ENCODE assay signal across 22 mouse cellular contexts in genomic region chr17:9931526-9931925, GRCm38 (mm10).
A peak's percentile ranks its signal among the peaks of the same experiment; 100 is the strongest.
DNase-seq lines count a peak whose midpoint lies in the region; ATAC-seq lines count a peak whose summit lies in the region.
"Had no signal": no experiment of that assay in that cellular context is flagged by ENCODE, and none has a peak within 500 bp of the region (broad histone marks: within the 10 kb centered on the region; RNA-seq: fewer than 3 reads in every experiment).

No protein-coding gene starts in this region.

- intact Hi-C loops in left cerebral cortex, postnatal 4 days (cut with DNase I) = no loop called here

- no peak overlapping the region for H3K27ac ChIP-seq in forebrain, embryonic 11.5 days (ENCODE audit: low read depth, low read length)
- H3K27ac ChIP-seq in forebrain, embryonic 10.5 days = no peak overlapping the region
- H3K27ac ChIP-seq: embryonic facial prominence, embryonic 13.5 days; heart, adult 2 months; heart, embryonic 13.5 days; hindbrain, embryonic 12.5 days had no signal

- H3K27me3 ChIP-seq in forebrain, embryonic 11.5 days (ENCODE audit: control insufficient read depth, insufficient read depth, low read length) = no peaks in the 10 kb centered on the region
- no peaks in the 10 kb centered on the region for H3K27me3 ChIP-seq in forebrain, embryonic 10.5 days (ENCODE audit: poor library complexity, severe bottlenecking)
- H3K27me3 ChIP-seq: embryonic facial prominence, embryonic 13.5 days; heart, embryonic 13.5 days; hindbrain, embryonic 12.5 days had no signal

- H3K4me1 ChIP-seq in forebrain, embryonic 11.5 days (replicated peaks; ENCODE audit: control insufficient read depth, insufficient read depth, low read length) = peaks cover 7% of the 10 kb centered on the region; the same call in 1 of the 2 replicates
- peaks cover 33% of the 10 kb centered on the region for H3K4me1 ChIP-seq in forebrain, embryonic 10.5 days

- H3K4me3 ChIP-seq in forebrain, embryonic 11.5 days (ENCODE audit: low read depth, low read length) = no peak overlapping the region
- H3K4me3 ChIP-seq in forebrain, embryonic 10.5 days = no peak overlapping the region
- H3K4me3 ChIP-seq: embryonic facial prominence, embryonic 13.5 days; heart, adult 2 months; heart, embryonic 13.5 days; hindbrain, embryonic 12.5 days had no signal

- ATAC-seq in forebrain, embryonic 11.5 days (replicated peaks; ENCODE audit: low FRiP score) = no peak
- ATAC-seq: CD4-positive, CD25-positive, alpha-beta regulatory T cell, adult 4 months; forebrain, embryonic 14.5 days; hindbrain, embryonic 16.5 days had no signal

- DNase-seq in forebrain, embryonic 11.5 days (ENCODE audit: low spot score) = peak; percentile 3
- no peak for DNase-seq in forebrain, embryonic 10.5 days (ENCODE audit: extremely low spot score, low spot score)
- peak; percentile 8 for DNase-seq in left cerebral cortex, adult 11 months (ENCODE audit: low spot score)
- no peak for DNase-seq in left cerebral cortex, postnatal 4 days
- peak; percentile 5 for DNase-seq in right cerebral cortex, adult 18-20 months
- no peak for DNase-seq in right cerebral cortex, postnatal 4 days
- DNase-seq in yolk sac, embryonic 10.5 days (ENCODE audit: low spot score) = no peak
- DNase-seq: B cell, adult 2 months; cerebellum, adult 18-20 months; cerebellum, adult 9-11 months; cerebellum, postnatal 36 days; gastrocnemius, postnatal 10 days; heart, adult 2 months; heart, postnatal 10 days; heart, postnatal 4 days had no signal

- H3K4me2 ChIP-seq in forebrain, embryonic 11.5 days (ENCODE audit: low read depth, low read length, severe bottlenecking) = no peak overlapping the region
- H3K4me2 ChIP-seq: embryonic facial prominence, embryonic 13.5 days; heart, embryonic 13.5 days; hindbrain, embryonic 12.5 days had no signal

- H3K36me3 ChIP-seq in forebrain, embryonic 11.5 days (ENCODE audit: control insufficient read depth, insufficient read depth, low read length) = no peaks in the 10 kb centered on the region
- no peaks in the 10 kb centered on the region for H3K36me3 ChIP-seq in forebrain, embryonic 10.5 days (replicated peaks)
- H3K36me3 ChIP-seq: embryonic facial prominence, embryonic 13.5 days; G1E; heart, embryonic 13.5 days; hindbrain, embryonic 12.5 days had no signal

- no peak overlapping the region for H3K9ac ChIP-seq in forebrain, embryonic 11.5 days (ENCODE audit: low read length)
- H3K9ac ChIP-seq: embryonic facial prominence, embryonic 13.5 days; heart, embryonic 13.5 days; hindbrain, embryonic 12.5 days had no signal

- 84% methylated on average over 6 of the region's 6 CpGs for WGBS in forebrain, embryonic 11.5 days
- 90% methylated on average over 6 of the region's 6 CpGs for WGBS in forebrain, embryonic 10.5 days

- no peaks in the 10 kb centered on the region for H3K9me3 ChIP-seq in forebrain, embryonic 11.5 days (ENCODE audit: control insufficient read depth, low read length)
- H3K9me3 ChIP-seq in forebrain, embryonic 10.5 days = no peaks in the 10 kb centered on the region
- H3K9me3 ChIP-seq: embryonic facial prominence, embryonic 13.5 days; heart, embryonic 13.5 days; hindbrain, embryonic 12.5 days had no signal

Comparison
In these comparisons a context has a peak if more than half of its experiments do, and no peak if none do; other contexts are left out.
1. DNase-seq: peak in forebrain, embryonic 11.5 days (single experiment), left cerebral cortex, adult 11 months (single experiment) and right cerebral cortex, adult 18-20 months (single experiment); none in forebrain, embryonic 10.5 days (single experiment), left cerebral cortex, postnatal 4 days (single experiment), right cerebral cortex, postnatal 4 days (single experiment) and yolk sac, embryonic 10.5 days (single experiment).